Mouse (Mus musculus) natural killer cell, adult 2 months (primary cell): Measurements from ENCODE around the gene Sypl2.

Source experiments
- DNase-seq, 2 experiments: peaks; one replicate each; pipeline ENCODE4 v3.0.0; 2022; ENCODE audit warnings: low spot score in 2 of 2

The Sypl2 gene

GRCm38 (mm10) chr3:108205601-108206000, 20.8 kb downstream of the Sypl2 start:
- DNase-seq = no peak

- DNase-seq = no peak
These were observed 22.0 kb downstream of the Sypl2 start for GRCm38 (mm10) chr3:108204470-108204869.

- peak; percentile 78 to 84 for DNase-seq
These were observed 22.7 kb downstream of the Sypl2 start for GRCm38 (mm10) chr3:108203621-108204325.

- no peak for DNase-seq
These were observed 23.2 kb downstream of the Sypl2 start for GRCm38 (mm10) chr3:108203212-108203611.

- no peak for DNase-seq
These were observed 23.9 kb downstream of the Sypl2 start for GRCm38 (mm10) chr3:108202506-108202905.

- peak; percentile 94 to 95 for DNase-seq
These were observed 25.8 kb downstream of the Sypl2 start, which contains the start of gene Cyb561d1 for GRCm38 (mm10) chr3:108200329-108201323. Gene Cyb561d1, minus strand, starts transcription at chr3:108201212.

GRCm38 (mm10) chr3:108199231-108199630, 27.2 kb downstream of the Sypl2 start:
- DNase-seq = no peak

GRCm38 (mm10) chr3:108197066-108197497, 29.4 kb downstream of the Sypl2 start:
- DNase-seq = no peak

GRCm38 (mm10) chr3:108195941-108196590, 30.4 kb downstream of the Sypl2 start:
- DNase-seq = no peak

- peak; percentile 48 to 72 for DNase-seq
These were observed 31.2 kb downstream of the Sypl2 start for GRCm38 (mm10) chr3:108195287-108195686.

GRCm38 (mm10) chr3:108193686-108194085, 32.8 kb downstream of the Sypl2 start:
- peak in 1 of 2 experiments; percentile 47 for DNase-seq

- DNase-seq = no peak
These were observed 36.6 kb downstream of the Sypl2 start for GRCm38 (mm10) chr3:108189897-108190296.

GRCm38 (mm10) chr3:108188716-108189490, 37.5 kb downstream of the Sypl2 start:
- DNase-seq = no peak

- no peak for DNase-seq
These were observed 39.2 kb downstream of the Sypl2 start for GRCm38 (mm10) chr3:108187111-108187795.

GRCm38 (mm10) chr3:108186098-108187047, 40.1 kb downstream of the Sypl2 start, which contains the start of gene Amigo1:
Gene Amigo1, plus strand, starts transcription at chr3:108186335.
- DNase-seq = peak in 1 of 2 experiments; percentile 19

GRCm38 (mm10) chr3:108185460-108186097, 40.9 kb downstream of the Sypl2 start:
- DNase-seq = no peak

GRCm38 (mm10) chr3:108184742-108185141, 41.7 kb downstream of the Sypl2 start:
- DNase-seq = no peak

- DNase-seq = no peak
These were observed 45.9 kb downstream of the Sypl2 start for GRCm38 (mm10) chr3:108180514-108180913.
